Mouse (Mus musculus) E14TG2a.4 (cell line): Measurements from ENCODE around the gene Klk11.

Experiments
- H3K27me3 ChIP-seq: 2 replicates; pipeline ENCODE4 v1.6.1; 2014; ENCODE audit warnings: low read length, control low read depth; ENCODE audit not compliant: insufficient read depth
- H3K36me3 ChIP-seq: 2 replicates; pipeline ENCODE4 v1.6.1; 2014; ENCODE audit warnings: low read length, control low read depth; ENCODE audit not compliant: insufficient read depth
- H3K4me1 ChIP-seq: replicated peaks from 2 replicates; pipeline ENCODE4 v1.6.1; 2014; ENCODE audit warnings: low read depth, low read length, control low read depth
- H3K4me3 ChIP-seq: replicated peaks from 2 replicates; pipeline ENCODE4 v1.5.1; 2014; ENCODE audit warnings: mild to moderate bottlenecking, low read length
- H3K9me3 ChIP-seq: 2 replicates; pipeline ENCODE4 v1.6.1; 2014; ENCODE audit warnings: low read length, control low read depth
- CTCF ChIP-seq: conservative IDR thresholded peaks from 2 replicates; pipeline ENCODE4 v1.5.1; 2014; ENCODE audit warnings: low read length
- NANOG ChIP-seq: IDR thresholded peaks from 2 replicates; pipeline ENCODE4 v1.6.1; 2014; ENCODE audit warnings: borderline replicate concordance, low read length, mixed read lengths
- POU5F1 ChIP-seq: IDR thresholded peaks from 2 replicates; pipeline ENCODE4 v1.6.1; 2014; ENCODE audit warnings: low read length, borderline replicate concordance

Klk11 gene

DNA sequence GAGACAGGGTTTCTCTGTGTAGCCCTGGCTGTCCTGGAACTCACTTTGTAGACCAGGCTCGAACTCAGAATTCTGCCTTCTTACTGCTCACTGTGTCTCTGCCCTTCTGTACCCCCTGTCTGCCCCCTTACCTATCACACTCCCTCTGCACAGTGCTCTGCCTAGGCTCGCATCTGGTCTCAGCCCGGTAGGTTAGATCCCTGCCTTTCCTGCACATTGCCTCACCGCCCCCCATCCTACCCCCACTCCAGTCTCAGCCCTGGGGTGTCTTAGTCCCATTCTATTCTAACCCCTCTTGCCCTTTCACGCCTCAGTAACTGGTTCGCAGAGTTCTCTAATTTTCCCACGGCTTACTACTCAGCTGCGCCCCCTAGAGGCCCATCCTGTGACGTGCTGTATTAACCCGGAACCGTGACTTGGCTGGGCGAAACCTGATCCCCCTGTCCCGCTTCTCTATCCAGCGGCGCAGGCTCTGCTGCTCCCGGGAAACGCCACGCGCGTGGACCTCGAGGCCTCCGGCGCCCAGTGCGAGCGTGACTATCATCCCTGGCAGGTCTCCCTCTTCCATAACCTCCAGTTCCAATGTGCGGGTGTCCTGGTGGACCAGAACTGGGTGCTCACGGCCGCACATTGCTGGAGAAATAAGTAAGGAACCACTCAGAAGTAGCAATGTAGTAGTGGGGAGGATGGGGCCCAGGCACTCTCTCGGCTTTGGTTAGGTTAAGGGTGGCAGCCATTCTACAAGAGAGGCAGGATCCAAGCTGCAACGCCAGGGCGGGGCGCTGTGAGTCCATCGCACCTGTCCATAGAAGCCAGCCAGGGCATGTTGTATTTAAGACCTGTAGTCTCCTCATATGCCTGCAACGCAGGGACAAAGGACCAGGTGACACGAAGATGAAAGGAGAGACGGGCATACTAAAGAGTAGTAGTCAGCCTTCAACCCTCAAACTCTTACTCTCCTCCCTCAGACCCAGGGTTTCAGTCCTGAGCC, 8.2 kb downstream of the Klk11 start:
- Histone ChIP-seq H3K4me3 (peak overlapping the region; percentile 68), H3K36me3 (no peaks in the 10 kb centered on the region), H3K27me3 (peaks cover 33% of the 10 kb centered on the region), H3K4me1 (peaks cover 43% of the 10 kb centered on the region), H3K9me3 (no peaks in the 10 kb centered on the region)
- TF ChIP-seq POU5F1: no peak
- TF ChIP-seq CTCF: peak; percentile 84

DNA sequence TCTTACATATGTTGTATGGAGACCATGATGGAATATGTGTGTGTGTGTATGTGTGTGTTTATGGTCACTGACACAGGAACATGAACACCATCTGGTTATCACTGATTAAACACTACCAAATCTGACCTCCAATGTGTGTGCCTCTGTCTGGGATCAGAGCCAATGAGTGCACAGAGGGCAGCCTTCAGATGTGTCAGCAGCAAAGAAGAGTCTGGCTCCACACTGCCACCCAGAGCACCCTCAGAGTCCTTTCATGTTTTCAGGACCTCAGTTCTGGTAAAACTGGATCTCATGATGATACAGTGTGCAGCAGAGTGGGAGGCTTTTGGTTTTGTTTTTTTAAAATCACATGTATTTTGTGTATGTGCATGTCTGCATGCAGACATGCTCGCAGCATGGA, 10.9 kb downstream of the Klk11 start:
- TF ChIP-seq NANOG (no peak), CTCF (no peak), POU5F1 (no peak)
- no peak overlapping the region for H3K4me3 ChIP-seq
- H3K4me1 ChIP-seq: peaks cover 42% of the 10 kb centered on the region
- H3K9me3 ChIP-seq: no peaks in the 10 kb centered on the region
- peaks cover 30% of the 10 kb centered on the region for H3K27me3 ChIP-seq
- no peaks in the 10 kb centered on the region for H3K36me3 ChIP-seq

DNA sequence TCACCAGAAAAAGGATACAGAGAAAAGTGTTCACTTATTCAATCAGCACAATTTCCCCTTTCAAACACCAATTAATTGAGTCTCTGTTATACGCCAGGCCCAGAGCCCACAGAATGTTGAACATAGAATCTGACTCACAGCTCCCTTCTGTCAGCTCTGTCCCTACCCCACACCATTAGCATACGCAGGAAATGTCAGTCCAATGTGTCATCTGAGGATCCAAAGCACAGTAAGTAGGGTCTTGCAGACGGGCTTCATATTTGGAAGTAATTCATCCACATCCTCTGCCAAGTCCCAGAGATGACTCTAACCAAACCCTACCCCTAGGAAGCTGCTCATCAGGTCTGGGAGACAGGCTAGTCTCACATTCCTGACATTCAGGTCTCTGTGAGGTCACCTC, 13.7 kb downstream of the Klk11 start:
- Histone ChIP-seq H3K36me3 (no peaks in the 10 kb centered on the region), H3K4me3 (no peak overlapping the region), H3K4me1 (peaks cover 29% of the 10 kb centered on the region), H3K27me3 (peaks cover 20% of the 10 kb centered on the region), H3K9me3 (no peaks in the 10 kb centered on the region)
- no peak for TF ChIP-seq CTCF
- no peak for TF ChIP-seq POU5F1
- no peak for TF ChIP-seq NANOG

DNA sequence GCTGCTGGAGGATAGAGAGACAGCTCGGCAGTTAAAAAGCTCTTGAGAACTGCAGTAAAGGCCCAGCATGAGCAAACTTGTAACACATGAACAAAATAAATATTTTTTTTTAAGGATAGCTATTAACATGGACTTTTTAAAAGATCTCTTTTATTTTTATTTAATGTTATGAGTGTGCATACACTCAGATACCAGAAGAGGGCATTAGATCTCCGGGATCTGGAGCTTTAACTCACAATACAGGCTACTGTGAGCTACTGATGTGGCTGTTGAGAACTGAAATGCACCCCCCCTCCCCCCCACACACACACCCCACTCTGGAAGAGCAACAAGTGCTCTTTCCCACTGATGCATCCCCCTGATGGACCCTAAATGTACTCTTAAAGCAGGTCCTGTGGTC, 14.9 kb downstream of the Klk11 start:
- Histone ChIP-seq H3K4me1 (peaks cover 24% of the 10 kb centered on the region), H3K36me3 (no peaks in the 10 kb centered on the region), H3K27me3 (peaks cover 11% of the 10 kb centered on the region), H3K4me3 (no peak overlapping the region), H3K9me3 (no peaks in the 10 kb centered on the region)
- 0 out of 2 replicates have a peak, but pooled peaks have one; percentile 9 for TF ChIP-seq CTCF
- TF ChIP-seq NANOG: no peak

DNA sequence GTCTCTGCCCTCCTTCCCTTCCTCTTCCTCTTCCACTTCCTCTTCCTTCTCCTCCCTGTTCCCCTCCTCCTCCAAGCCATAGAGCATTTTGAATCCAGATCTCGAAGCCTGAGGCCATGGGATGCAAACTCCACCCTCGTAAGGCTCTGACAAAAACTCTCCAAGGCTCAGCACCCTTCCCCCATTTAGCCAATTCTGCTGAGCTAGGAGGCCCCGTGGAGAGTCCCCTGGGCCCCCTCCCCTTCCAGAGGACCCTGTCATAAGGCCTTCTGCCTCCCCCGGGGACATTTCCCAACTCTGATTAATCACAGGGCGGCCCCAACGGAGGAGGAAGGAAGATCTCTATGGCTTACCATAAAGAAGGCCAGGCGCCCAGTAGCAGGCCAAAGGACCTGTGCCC, 17.2 kb downstream of the Klk11 start, which contains the start of gene Klk9:
Gene Klk9 (plus strand): TSS at position 301 of the 400 bp plus-strand sequence.
- Histone ChIP-seq H3K36me3 (no peaks in the 10 kb centered on the region), H3K27me3 (peaks cover 28% of the 10 kb centered on the region), H3K4me3 (no peak within 1 kb of the TSS), H3K9me3 (no peaks in the 10 kb centered on the region), H3K4me1 (peaks cover 38% of the 10 kb centered on the region)
- TF ChIP-seq CTCF: no peak
- no peak for TF ChIP-seq POU5F1
- TF ChIP-seq NANOG: no peak

DNA sequence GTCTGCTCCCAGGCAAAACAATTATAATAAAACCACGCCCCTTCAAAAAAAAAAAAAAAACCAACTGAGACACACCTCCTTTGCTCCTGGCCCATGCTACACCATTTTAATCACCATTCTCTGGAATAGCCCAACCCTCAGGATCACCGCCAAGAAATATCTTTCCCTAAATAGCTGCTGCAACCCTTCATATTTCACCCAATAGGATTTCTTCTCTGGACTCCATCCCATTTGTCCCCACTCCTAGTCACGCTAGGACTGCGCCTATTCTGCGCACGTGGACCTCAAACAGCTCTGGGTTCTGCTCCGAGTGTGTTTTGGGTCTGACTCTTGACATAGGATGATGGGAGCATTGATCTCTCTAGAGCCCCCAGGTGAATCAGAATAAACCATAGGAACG, 22.0 kb downstream of the Klk11 start:
- Histone ChIP-seq H3K36me3 (peaks cover 6% of the 10 kb centered on the region), H3K9me3 (no peaks in the 10 kb centered on the region), H3K4me1 (peaks cover 65% of the 10 kb centered on the region), H3K27me3 (peaks cover 35% of the 10 kb centered on the region), H3K4me3 (peak overlapping the region; percentile 82)
- TF ChIP-seq NANOG: no peak
- no peak for TF ChIP-seq POU5F1
- TF ChIP-seq CTCF: no peak

DNA sequence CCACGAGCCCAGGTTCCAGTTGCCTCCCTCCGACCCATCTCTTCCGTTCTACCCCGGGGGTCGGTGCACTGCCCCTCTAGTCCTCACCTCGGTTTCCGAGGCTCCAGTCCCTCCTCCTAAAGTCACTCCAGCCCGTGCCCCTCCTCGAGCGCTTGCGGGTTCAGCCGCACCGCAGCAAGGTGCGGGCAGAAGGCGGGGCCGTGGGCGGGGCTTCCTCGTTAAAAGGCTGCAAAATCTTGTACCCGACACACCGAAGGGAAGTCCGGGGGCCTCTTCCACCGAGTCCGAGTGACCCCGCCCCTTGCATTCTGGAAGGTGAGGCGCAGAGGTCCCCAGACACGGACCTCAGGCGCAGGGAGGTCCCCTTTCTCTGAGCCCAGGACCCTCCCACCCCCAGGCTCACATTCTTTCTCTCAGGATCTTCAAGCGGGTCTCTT, 22.9 kb downstream of the Klk11 start, which contains the start of gene Klk8:
Gene Klk8 (plus strand): TSS at position 245 of the 437 bp plus-strand sequence.
- TF ChIP-seq POU5F1: no peak
- TF ChIP-seq NANOG: no peak
- TF ChIP-seq CTCF: no peak
- H3K4me1 ChIP-seq: peaks cover 57% of the 10 kb centered on the region
- H3K27me3 ChIP-seq: peaks cover 33% of the 10 kb centered on the region
- peak within 1 kb of the TSS; percentile 82 for H3K4me3 ChIP-seq
- H3K9me3 ChIP-seq: no peaks in the 10 kb centered on the region
- H3K36me3 ChIP-seq: peaks cover 13% of the 10 kb centered on the region

DNA sequence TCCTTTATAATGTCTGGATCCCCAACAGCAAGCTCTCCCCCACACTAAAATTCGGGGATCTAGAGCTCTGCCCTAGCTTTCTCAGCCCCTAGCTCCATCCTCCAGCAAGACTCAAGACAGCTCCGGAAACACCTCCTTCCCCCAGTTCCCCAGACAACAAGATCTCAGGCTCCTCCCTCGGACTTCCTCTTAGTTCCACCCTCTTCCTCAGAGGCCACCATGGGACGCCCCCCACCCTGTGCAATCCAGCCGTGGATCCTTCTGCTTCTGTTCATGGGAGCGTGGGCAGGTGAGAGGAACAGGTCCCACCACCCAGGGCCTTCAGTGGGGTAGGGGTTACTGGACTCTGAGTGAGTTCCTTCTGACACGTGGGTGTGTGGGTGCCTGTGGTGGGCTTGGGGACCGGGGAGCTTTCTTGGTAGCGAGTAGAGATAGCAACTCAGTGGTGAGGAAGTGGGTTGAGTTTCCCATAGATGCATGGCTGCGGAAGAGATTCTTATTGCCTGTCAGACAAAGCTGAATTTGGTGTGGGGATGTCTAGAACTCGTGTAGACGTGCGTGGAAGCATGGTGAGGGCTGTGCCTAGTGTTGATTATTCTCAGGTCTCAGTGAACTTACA, 23.5 kb downstream of the Klk11 start:
- peaks cover 33% of the 10 kb centered on the region for H3K27me3 ChIP-seq
- peaks cover 19% of the 10 kb centered on the region for H3K36me3 ChIP-seq
- TF ChIP-seq POU5F1 (no peak), NANOG (no peak), CTCF (no peak)
- no peaks in the 10 kb centered on the region for H3K9me3 ChIP-seq
- peaks cover 58% of the 10 kb centered on the region for H3K4me1 ChIP-seq
- H3K4me3 ChIP-seq: peak overlapping the region; percentile 82
